Mouse (Mus musculus): ENCODE data around the gene Laptm5. TPM values are rescaled to one million over a fixed set of nuclear protein-coding genes. Genes with fewer than 3 reads are reported as not detected.
A peak's percentile ranks its signal among the peaks of the same experiment; 100 is the strongest.

The Laptm5 gene
- total and polyA plus RNA-seq, 3 experiments = 101 to 696 (median 234) TPM

- Histone ChIP-seq H3K4me1 (ENCODE audit: control insufficient read depth in 1 of 2, insufficient read depth in 2 of 2, low read length in 2 of 2) (no peaks in the 10 kb centered on the region), H3K27ac (ENCODE audit: control insufficient read depth, low read depth, low read length) (no peak overlapping the region), H3K4me3 (ENCODE audit: control insufficient read depth in 1 of 2, insufficient read depth in 1 of 2, low read depth in 2 of 2, low read length in 2 of 2) (no peak overlapping the region), H3K9me3 (replicated peaks; ENCODE audit: insufficient read depth, low read length) (no peaks in the 10 kb centered on the region), H3K36me3 (ENCODE audit: control insufficient read depth in 1 of 2, insufficient read depth in 2 of 2, low read length in 2 of 2) (no peaks in the 10 kb centered on the region), H3K79me2 (ENCODE audit: control insufficient read depth, insufficient read depth, low read length, poor library complexity) (no peaks in the 10 kb centered on the region), H3K9ac (ENCODE audit: control insufficient read depth, low read depth, low read length, poor library complexity, severe bottlenecking) (no peak overlapping the region), H3K27me3 (ENCODE audit: control insufficient read depth in 1 of 2, insufficient read depth in 2 of 2, low read length in 2 of 2) (peaks cover 0 to 4% of the 10 kb centered on the region in 2 experiments; a peak in 2 of 4 replicates)
- DNase-seq (ENCODE audit: low read depth, low spot score) = no peak
- TF ChIP-seq CHD1 (IDR thresholded peaks at IDR 0.05; ENCODE audit: low read depth, low read length) (no peak), CHD2 (IDR thresholded peaks at IDR 0.05; ENCODE audit: low read length) (no peak)
Measured at GRCm38 (mm10) chr4:130865460-130865859, 47.5 kb upstream of the Laptm5 start.

DNA sequence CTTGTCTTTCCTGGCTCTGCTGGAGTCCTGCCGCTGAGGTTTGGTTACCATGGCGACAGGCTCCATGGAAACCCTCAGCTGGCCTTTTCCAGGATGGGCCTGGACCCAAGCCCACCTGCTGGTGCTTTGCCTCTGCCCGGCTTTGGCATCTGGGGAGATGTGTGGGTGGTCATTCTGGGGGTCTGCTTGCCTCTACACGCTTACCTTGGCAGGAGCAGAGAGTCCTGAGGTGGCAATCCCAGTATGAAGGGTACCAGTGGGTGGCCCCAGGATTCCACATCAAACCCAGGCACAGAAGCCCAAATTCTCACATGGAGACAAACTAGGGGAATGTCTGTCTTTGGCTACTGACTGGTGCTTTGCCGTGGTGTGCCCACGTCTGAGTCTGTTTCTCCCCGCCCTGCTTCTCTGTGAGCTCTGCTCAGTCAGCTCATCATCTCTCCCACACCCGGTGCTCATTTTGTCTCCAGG is 47.0 kb upstream of the Laptm5 start:
- Histone ChIP-seq H3K9ac (ENCODE audit: control insufficient read depth, low read depth, low read length, poor library complexity, severe bottlenecking) (no peak overlapping the region), H3K79me2 (ENCODE audit: control insufficient read depth, insufficient read depth, low read length, poor library complexity) (no peaks in the 10 kb centered on the region), H3K27me3 (ENCODE audit: control insufficient read depth in 1 of 2, insufficient read depth in 2 of 2, low read length in 2 of 2) (peaks cover 0 to 4% of the 10 kb centered on the region in 2 experiments; a peak in 2 of 4 replicates), H3K36me3 (ENCODE audit: control insufficient read depth in 1 of 2, insufficient read depth in 2 of 2, low read length in 2 of 2) (no peaks in the 10 kb centered on the region), H3K4me1 (ENCODE audit: control insufficient read depth in 1 of 2, insufficient read depth in 2 of 2, low read length in 2 of 2) (no peaks in the 10 kb centered on the region), H3K9me3 (replicated peaks; ENCODE audit: insufficient read depth, low read length) (no peaks in the 10 kb centered on the region), H3K27ac (ENCODE audit: control insufficient read depth, low read depth, low read length) (no peak overlapping the region), H3K4me3 (ENCODE audit: control insufficient read depth in 1 of 2, insufficient read depth in 1 of 2, low read depth in 2 of 2, low read length in 2 of 2) (no peak overlapping the region)
- DNase-seq (ENCODE audit: low read depth, low spot score) = no peak
- no peak for TF ChIP-seq TBP (IDR thresholded peaks at IDR 0.05; ENCODE audit: low read depth, low read length)
- TF ChIP-seq MEF2A (IDR thresholded peaks at IDR 0.05; ENCODE audit: extremely low read depth, insufficient replicate concordance, low read depth, low read length, poor library complexity, severe bottlenecking) = no peak
- no peak for TF ChIP-seq E2F4 (IDR thresholded peaks at IDR 0.05; ENCODE audit: borderline replicate concordance, low read depth, low read length)
- no peak for TF ChIP-seq MYB (IDR thresholded peaks at IDR 0.05; ENCODE audit: low read depth, low read length)
- TF ChIP-seq CHD2 (IDR thresholded peaks at IDR 0.05; ENCODE audit: low read length) = no peak
- no peak for TF ChIP-seq ZKSCAN1 (IDR thresholded peaks at IDR 0.05; ENCODE audit: low read depth, low read length)
- TF ChIP-seq UBTF (IDR thresholded peaks at IDR 0.05; ENCODE audit: borderline replicate concordance, insufficient read depth, low read depth, low read length) = no peak

- H3K9ac ChIP-seq (ENCODE audit: control insufficient read depth, low read depth, low read length, poor library complexity, severe bottlenecking) = no peak overlapping the region
- no peak overlapping the region for H3K27ac ChIP-seq (ENCODE audit: control insufficient read depth, low read depth, low read length)
- no peak overlapping the region for H3K4me3 ChIP-seq (ENCODE audit: control insufficient read depth in 1 of 2, insufficient read depth in 1 of 2, low read depth in 2 of 2, low read length in 2 of 2)
- TF ChIP-seq GATA1 (IDR thresholded peaks at IDR 0.05; ENCODE audit: low read depth, low read length) (no peak), CTCF (IDR thresholded peaks at IDR 0.05 in 2 of 3, conservative IDR thresholded peaks at IDR 0.05 in 1 of 3; ENCODE audit: control insufficient read depth in 1 of 3, insufficient read depth in 1 of 3, low read depth in 2 of 3, low read length in 3 of 3, poor library complexity in 1 of 3, severe bottlenecking in 1 of 3) (no peak), MAX (IDR thresholded peaks at IDR 0.05; ENCODE audit: low read length) (no peak), USF1 (IDR thresholded peaks at IDR 0.05; ENCODE audit: low read depth, low read length) (peak; percentile 46; the same call in 1 of the 2 replicates), CHD2 (IDR thresholded peaks at IDR 0.05; ENCODE audit: low read length) (no peak)
- peaks cover 0 to 4% of the 10 kb centered on the region in 2 experiments; a peak in 2 of 4 replicates for H3K27me3 ChIP-seq (ENCODE audit: control insufficient read depth in 1 of 2, insufficient read depth in 2 of 2, low read length in 2 of 2)
- no peaks in the 10 kb centered on the region for H3K36me3 ChIP-seq (ENCODE audit: control insufficient read depth in 1 of 2, insufficient read depth in 2 of 2, low read length in 2 of 2)
- H3K79me2 ChIP-seq (ENCODE audit: control insufficient read depth, insufficient read depth, low read length, poor library complexity) = no peaks in the 10 kb centered on the region
- H3K4me1 ChIP-seq (ENCODE audit: control insufficient read depth in 1 of 2, insufficient read depth in 2 of 2, low read length in 2 of 2) = no peaks in the 10 kb centered on the region
- no peak for DNase-seq (ENCODE audit: low read depth, low spot score)
- no peaks in the 10 kb centered on the region for H3K9me3 ChIP-seq (replicated peaks; ENCODE audit: insufficient read depth, low read length)
Measured at GRCm38 (mm10) chr4:130867940-130868339, 45.0 kb upstream of the Laptm5 start.

Measured in MEL (cell line).